Mouse (Mus musculus) left cerebral cortex, postnatal 14 days (tissue): ENCODE data around the gene Iqsec1. TPM values are rescaled to one million over a fixed set of nuclear protein-coding genes. Genes with fewer than 3 reads are reported as not detected.

Experiments used
- DNase-seq, 2 experiments: peaks; one replicate each; pipeline ENCODE4 v3.0.0; 2021 to 2022; ENCODE audit warnings: low spot score in 2 of 2, mixed read lengths in 1 of 2
- intact Hi-C: fragments of 180-260 bp; cut with DNase I; formaldehyde crosslinking; loops from one replicate; pipeline ENCODE4 v1.15.1; 2025
- microRNA-seq, 2 experiments: library from miRNA; unstranded; fragments of <30 nt; microRNA quantifications; one replicate each; pipeline ENCODE4 v1.2.0; 2022
- total RNA-seq, 2 experiments: library from RNA; stranded (reverse); gene quantifications; 2 replicates each; pipeline ENCODE4 v1.2.3; 2021

Gene Iqsec1
- total RNA-seq, 2 experiments from 2014 or later, result 246 to 274 TPM

DNA sequence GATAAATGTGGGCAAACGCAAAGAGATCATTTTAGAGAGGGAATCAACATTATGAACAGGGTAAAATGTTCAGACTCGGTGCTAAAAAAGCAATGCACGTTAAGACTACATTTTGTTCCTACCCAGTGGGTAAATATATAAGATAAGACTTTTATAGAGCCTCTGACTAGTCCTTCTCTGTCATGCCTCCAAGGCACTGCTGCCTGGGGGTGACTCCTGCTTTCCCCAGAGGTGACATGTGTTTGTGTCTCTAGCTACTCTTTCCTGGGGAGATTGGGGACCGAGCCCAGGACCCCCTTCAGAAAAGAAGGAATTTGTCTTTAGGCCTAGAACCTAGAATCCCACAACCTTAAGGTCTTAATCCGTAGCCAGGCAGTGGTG is 365.0 kb downstream of the Iqsec1 start:
- no peak for DNase-seq
- intact Hi-C loops, result no loop called here

DNA sequence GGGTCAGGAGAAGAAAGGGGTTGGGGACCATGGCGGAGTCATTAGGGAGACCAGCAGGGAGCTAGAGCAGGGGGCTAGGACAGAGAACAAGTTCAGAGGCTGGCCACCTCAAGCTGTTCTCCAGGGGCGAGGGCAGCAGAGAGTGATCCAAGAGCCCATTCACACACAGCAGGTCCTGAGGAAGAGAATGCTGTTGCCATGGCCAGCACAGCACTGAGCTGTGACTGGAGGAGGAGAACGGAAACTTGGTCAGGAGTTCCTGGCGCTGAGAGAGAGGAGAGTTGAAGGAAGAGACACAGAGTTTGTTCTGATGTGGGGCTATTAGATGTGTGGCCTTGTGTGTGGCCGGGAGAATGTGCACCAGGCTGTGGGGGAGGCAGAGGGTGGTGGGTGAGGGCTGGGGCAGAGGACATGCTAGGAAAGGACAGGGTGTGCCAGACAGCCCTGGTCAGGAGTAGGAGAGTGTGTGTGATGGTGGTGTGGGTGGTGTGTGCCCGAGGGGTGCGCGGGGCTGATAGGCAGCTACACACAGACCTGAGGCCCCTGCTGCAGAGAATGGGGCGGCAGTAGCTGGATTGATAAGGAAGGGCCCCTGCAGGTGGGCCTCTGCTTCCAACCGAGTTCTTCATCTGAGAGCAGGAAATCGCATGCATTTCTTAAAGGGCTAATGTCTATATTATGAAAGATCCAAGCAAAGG is 365.6 kb downstream of the Iqsec1 start:
- intact Hi-C loops, result no loop called here
- DNase-seq, result no peak

DNA sequence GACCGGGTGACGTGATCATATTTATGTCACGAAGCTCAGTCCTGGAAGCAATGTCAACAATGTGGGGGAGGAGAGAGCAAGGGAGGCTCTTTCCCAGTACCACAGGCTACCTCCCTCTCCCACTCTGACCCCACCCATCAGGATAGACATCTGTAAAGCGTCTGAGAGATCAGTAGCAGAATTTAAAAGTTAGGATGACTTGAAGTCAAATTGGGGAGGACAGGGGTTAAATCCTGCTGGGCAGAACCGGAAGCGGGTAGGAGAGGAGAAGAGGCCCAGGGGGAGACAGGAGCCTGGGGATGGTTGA is 366.9 kb downstream of the Iqsec1 start:
- no peak for DNase-seq
- intact Hi-C loops, result no loop called here

DNA sequence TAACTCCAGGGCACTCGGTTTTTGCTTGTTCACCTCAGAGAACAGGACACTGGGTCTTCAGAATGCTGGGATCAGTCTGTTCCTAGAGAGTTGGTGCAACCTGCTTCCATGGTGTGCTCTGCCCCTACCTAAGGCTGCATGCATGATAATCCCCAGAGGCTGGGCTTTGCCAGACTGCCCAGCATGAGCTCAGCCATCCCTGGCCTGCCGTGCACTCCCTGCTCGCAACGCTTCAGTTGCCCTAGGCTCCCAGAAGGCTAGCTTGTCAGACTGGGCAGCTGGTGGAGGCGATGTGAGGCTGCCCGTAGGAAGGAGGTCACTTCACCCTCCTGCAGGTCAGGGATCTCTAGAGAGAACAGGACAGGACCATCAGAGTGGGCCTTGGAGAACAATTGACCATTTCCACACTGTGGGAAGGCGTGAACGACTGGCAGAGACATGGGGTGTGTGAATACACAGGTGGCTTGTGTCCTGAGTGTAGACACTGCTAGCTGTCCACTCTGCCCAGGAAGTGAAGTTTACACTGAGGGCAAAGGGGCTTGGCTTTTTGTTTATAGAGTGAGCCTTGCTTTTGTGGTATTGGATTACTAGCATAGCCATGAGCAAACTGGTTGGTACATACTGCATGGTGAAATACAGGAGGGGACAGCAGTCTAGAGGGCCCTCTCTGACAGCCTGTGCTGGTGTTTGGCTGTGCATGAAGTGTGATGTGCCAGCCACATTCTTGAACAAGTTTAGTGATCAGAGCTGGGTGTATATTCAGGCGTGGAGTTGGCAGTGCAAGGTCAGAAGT is 367.5 kb downstream of the Iqsec1 start:
- intact Hi-C loops, result no loop called here
- DNase-seq, result no peak

DNA sequence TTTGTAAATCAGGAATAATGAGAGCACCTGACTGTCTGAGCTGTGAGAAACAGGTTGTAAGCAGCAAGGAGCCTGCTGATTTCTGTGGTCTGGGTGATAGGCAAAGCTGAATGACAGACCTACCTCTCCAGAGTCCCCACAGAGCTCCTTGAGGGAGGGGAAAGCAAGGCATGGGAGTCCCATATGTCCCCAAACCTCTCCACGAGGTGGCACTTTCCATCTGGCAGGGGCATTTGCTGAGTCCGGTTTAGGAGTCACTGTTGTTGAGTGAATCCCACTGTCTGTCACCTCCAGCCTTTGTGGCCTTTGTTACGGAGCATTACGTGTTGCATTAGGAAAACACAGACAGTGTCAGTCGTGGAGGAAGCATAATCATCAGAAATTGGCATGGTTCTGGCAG is 368.5 kb downstream of the Iqsec1 start:
- no peak for DNase-seq
- intact Hi-C loops, result no loop called here

DNA sequence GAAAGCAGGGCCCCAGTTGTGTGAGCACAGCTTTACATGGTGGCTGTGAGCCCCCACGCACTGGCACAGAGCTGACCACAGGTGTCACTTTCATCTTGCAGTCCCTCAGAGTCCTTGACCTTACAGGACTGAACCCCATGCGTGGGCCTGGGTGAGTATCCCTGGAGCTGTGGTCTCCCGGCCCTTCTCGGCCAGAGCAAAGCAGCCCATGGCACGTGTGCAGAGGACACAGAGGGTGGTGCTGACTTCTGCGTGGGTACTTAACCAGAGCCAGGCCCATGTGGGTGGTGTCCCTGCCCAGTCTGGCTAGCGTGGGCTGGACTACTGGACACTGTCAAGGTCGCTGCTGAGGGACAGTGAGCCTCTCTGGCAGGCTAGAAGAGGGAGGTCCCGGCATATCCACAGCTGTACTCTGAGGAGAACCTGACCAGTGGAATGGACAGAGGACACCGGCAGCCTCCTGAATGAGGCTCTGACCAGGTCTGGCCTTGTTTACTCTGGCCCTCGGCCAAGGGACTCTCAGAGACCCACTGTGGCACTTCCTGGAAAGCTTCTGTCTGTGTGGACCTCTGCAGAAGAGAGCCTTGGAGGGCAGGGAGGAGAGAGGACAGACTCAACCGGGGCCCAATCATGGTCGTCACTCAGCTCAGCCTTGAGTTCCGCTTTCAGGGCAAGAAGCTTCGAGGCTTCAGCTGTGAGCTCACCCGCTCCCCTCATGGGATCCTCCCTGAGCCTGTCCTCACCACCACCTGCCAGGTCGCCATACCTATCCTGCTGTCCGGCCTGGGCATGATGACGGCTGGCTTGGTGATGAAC is 369.5 kb downstream of the Iqsec1 start:
- peak; percentile 37 to 55 for DNase-seq
- intact Hi-C loops, result no loop called here

DNA sequence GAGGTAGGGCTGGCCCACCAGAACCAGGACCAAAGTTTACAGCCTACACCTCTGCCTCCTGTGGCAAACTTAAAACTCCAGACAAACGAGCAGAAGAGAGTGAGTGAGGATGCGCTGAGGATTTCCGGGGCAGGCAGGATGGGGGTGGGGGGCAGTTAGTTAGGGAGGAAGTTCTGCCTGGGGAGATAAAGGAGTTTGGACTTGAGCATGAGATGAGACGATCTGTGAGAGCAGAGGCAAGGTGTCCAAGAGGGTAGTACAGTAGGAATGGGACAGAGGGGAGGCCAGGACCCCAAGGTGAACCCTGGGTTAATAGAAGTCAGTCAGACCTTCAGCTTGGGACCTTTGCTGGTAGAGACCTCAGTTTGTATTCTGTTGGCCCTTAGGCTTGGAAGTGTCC is 370.2 kb downstream of the Iqsec1 start:
- no peak for DNase-seq
- intact Hi-C loops, result no loop called here

DNA sequence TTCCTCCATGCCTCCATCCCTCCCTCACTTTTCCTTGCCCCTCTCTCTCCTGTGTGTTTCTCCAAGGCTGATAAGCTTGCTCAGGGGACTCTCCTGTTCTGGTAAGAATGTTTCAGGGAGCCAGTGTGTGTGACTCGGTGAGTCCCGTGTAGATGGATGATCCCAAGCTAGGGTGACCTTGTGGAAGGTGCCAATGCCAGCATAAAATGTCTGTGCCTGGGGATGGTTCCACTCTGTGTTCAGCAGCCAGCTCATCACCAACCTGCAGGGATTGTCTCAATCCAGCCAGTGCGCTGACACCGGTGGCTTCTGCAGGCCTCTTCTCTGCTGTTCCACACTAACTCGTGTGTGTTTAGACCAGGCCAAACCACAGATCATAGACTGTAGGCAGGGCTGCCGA is 372.0 kb downstream of the Iqsec1 start:
- intact Hi-C loops, result no loop called here
- DNase-seq, result no peak

DNA sequence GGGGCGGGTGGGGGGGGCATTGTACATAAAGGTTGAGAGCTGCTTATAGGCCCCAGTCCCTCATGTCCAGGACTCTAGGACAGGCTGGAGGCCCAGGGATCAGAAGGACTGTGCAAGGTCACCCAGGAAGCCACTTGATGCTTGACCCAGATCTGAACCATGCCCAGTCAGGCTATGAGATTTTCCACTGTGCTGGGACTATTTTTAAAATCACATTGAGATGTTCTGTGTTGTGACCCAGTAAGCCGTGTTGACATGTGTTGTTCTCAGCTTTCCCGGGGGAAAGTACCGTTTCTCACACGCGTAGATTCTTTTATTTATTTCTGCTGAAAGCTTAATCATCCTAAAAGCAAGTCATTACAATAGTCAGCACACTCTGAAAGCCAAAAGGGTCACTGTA is 372.5 kb downstream of the Iqsec1 start:
- no peak for DNase-seq
- intact Hi-C loops, result no loop called here

DNA sequence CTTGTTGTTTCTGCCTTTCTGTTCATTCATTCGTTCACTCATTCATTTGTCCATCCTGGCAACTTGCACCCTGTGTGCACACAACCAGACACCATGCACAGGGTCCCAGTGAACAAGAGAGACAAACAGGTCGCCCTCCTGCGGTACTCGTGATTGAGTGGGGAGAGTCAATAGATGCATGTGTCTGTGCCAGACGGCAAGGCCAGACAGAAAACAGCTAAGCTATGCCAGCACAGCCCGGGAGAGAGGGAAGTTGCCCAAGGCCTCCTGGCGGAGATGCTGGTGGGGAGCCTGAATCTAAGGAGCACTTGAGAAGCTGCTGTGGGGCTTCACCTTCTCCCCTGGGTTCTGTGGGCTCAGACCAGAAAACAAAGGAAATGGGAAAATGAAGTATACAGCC is 373.1 kb downstream of the Iqsec1 start:
- intact Hi-C loops, result no loop called here
- no peak for DNase-seq

DNA sequence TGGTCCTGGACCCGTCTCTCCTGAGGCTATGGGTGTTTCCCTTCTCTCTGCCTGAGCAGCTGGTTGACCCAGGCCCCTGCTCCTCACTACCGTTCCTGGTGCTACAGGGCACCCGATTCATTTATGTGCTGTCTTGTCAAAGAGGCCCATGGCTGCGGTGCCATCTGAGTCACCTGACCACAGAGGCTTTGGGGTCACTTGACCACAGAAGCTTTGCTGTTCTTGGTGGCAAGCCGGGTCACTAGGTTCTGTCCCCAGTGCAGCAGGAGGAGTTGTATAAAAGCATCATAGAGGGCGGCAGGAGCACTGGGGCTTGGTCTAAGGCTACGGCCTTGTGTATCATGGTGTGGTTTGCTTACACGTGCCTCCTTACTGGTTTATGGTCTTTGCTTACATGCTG is 375.2 kb downstream of the Iqsec1 start:
- intact Hi-C loops, result no loop called here
- no peak for DNase-seq

DNA sequence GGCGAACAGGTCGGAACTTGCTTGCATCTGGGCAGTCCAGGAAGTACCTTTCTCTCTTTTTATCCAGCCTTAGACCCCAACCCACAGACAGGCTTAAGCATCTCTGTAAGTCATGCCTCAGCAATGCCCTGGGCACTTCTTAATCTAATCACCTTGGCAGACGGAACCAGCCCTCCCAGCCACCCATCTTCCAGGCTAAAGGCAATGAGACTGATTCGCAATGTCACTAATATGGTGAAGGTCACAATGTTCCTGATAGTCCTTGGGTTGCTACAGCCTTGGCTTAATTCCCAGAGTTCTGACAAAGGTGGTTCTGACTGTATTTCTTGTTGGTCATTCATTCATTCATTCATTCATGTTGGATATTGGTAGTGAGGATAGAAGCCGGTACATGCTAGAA is 378.2 kb downstream of the Iqsec1 start:
- intact Hi-C loops, result no loop called here
- DNase-seq, result no peak

DNA sequence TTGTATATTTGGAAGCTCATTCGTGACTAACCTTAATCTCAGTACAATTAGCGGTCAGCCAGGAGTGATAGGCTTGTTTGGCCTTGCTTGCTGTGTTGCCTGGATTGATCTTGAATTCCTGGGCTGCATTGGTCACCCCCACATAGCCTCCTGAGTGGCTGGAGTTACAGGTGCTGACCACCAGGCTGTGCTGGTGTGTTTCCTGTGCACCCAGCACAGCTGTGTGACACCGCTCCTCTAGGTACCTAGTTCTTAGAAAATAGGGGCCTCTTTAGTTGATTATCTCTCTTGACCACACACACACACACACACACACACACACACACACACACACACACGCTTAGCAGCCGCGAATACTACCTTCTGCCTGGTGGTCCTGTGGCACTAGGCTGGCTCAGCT is 380.3 kb downstream of the Iqsec1 start:
- no peak for DNase-seq
- intact Hi-C loops, result loop anchor here (5.0 kb wide), 1 partner anchor 49 kb away; no protein-coding TSS in a partner anchor

DNA sequence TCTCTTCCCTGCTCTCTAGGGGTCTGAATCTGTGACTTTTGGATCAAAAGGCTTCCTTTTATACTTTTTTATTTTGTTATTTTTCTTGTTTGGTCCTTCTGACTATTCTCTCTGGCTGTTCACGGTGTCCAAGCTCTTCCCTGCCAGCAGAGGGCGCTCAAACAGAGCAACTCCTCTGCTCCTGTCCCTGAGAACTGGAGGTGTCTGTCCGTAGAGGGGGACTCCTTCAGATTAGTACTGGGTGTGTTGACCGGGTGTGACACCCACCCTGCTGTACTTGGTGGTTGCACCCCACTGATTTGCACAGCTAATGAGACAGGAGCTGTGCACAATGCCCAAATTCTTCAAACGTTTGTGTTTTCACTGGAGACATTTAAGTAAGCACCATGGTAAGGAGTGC is 381.3 kb downstream of the Iqsec1 start:
- peak; percentile 52 to 69 for DNase-seq
- intact Hi-C loops, result loop anchor here (2.0 to 5.0 kb wide), 2 partner anchors 50 to 122 kb away; no protein-coding TSS in a partner anchor

DNA sequence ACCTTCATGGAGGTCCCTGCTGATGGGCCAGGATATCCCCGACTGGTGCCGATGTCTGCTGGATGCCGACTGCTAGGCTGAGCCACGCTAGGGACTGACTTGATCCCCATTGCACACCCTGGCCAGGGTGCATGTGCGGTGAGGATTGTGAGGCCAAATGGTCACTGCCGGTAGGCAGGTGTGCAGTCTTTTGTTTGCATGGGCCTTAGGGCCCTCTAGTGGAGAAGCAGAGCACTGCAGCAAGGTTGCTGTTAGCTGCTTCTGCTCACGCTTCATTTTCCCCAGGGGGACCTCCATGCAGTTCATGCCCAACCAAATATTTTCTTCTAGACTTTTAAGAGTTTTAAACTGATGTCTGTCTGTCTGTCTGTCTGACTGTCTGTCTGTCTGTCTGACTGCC is 381.9 kb downstream of the Iqsec1 start:
- intact Hi-C loops, result loop anchor here (2.0 to 5.0 kb wide), 2 partner anchors 51 to 122 kb away; no protein-coding TSS in a partner anchor
- peak; percentile 65 to 68 for DNase-seq

Small RNAs within 50 kb of the gene (microRNA-seq; reads per million reads assigned to microRNA genes)
- 0 reads per million in 2 experiments for gene Gm24816

Other genes with a start within 250 kb of the Iqsec1 start
- 10 to 100 TPM; 30.0 to 35.0 TPM for gene Nup210, start 128.1 kb upstream of the Iqsec1 start, total RNA-seq
- 100 to 1,000 TPM; 130 to 142 TPM for gene Hdac11, start 168.0 kb upstream of the Iqsec1 start, total RNA-seq
- 1 to 10 TPM; 9.6 to 9.9 TPM for gene Fbln2, start 223.8 kb upstream of the Iqsec1 start, total RNA-seq